Mouse (Mus musculus) frontal cortex, postnatal 36 days (tissue): ENCODE measurements around the gene Cracr2a.
A peak's percentile ranks its signal among the peaks of the same experiment; 100 is the strongest.

Experiments
- DNase-seq, 2 experiments: peaks; one replicate each; pipeline ENCODE4 v3.0.0; 2022; ENCODE audit warnings: low spot score in 2 of 2

Cracr2a gene

GRCm38 (mm10) chr6:127692298-127692697 is 131.2 kb downstream of the Cracr2a start:
- DNase-seq: peak in 1 of 2 experiments; percentile 31

GRCm38 (mm10) chr6:127693681-127694080 is 132.5 kb downstream of the Cracr2a start:
- no peak for DNase-seq

GRCm38 (mm10) chr6:127701036-127701783 is 140.1 kb downstream of the Cracr2a start:
- no peak for DNase-seq

- no peak for DNase-seq
Observed at GRCm38 (mm10) chr6:127708218-127708628, 147.1 kb downstream of the Cracr2a start.

DNA sequence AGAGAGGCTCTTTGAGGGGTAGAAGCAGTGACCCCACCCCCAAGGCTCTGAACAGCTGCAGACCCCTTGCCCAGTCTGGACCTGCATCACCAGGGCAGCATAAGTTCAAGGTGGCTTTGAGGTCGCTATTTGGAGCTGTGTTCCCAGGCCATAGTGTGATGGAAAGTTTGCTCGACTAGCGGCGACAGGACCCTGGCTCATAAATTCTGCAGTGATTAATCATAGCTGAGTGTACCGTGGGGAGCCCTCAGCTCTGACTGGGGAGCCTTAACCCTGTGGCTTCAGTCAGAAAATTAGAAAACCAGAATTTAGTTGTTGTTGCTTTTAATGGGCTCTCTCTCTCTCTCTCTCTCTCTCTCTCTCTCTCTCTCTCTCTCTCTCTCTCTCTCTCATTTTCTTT is 153.8 kb downstream of the Cracr2a start:
- no peak for DNase-seq

GRCm38 (mm10) chr6:127715428-127715827 is 154.3 kb downstream of the Cracr2a start:
- DNase-seq: no peak

DNA sequence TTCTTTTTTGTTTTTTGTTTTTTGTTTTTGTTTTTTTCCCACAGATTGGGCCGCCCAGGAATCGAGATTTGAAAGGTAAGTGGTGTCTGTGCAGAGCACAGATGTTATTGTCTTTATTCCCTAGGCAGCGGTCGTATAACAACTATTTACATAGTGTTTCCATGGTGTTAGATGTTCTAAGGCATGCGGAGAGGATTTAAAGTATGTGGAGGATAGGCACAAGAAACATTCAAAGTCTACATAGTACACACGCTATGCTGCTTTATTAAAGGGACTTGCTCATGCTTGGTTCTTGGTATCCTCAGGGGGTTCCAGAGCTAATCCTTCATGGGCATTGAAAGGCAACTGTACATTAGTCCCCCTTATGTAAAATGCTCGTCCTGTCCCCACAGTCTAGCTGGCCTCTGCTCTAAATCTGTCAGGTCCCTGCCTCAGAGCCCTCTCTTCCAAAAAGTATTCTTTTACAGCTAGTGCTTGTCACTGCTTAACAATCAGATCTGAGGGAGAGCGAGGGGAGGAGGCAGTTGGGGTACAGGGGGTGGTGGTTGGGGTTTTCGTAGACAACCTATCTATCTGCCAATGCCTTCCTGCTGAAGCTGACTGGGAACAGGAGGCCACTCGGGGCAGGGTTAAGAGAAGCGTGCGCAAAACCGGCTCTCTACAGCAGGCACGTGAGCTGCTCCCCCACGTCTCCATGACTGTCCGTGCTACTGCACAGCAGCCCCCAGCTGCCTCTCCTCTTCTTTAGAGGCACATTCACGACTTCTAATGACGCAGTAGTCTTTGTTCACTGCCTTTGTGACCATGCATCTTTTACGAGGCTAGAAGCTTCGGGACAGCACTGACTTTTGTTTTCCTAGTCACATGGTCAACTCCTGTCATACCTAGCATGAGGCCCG is 156.3 kb downstream of the Cracr2a start:
- DNase-seq: no peak

DNA sequence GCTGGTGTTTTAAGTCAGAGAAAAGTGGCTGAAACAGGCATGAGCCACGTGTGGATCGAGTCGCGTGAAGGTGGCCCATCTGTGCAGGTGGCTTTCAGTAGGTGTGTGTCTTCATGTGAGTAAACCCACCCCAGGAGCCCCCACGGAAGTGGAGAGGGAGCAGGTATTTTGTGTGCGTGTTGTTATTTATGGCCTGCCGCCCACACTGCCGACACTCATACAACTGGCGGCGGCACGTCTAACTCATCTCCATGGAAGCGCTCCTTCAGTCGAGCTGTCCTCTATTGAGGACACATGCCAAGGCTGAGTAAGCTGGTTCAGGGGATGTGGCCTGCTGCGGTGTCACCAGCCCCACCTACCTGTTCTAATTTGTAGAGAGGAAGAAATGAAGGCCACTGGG is 158.7 kb downstream of the Cracr2a start:
- DNase-seq: peak; percentile 38 to 51

DNA sequence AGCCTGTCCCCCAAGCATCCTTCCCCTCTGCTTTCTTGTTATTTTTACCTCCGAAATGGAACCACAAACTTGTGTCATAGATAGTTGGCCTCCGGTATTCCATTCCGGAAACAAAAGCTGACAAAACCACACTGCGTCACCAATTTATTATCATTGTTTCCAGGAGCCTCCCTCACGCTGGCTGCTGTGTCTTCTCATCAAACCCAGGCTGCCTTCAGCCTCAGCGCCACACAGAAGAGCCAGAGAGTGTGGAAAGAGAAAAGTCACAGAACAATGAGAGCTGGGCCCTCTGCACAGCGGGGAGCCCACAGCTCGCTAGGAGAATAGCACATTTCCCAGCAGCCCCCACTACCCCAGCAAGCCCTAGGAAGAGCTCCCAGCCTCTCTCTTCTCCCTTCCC is 162.0 kb downstream of the Cracr2a start:
- DNase-seq: no peak
